Mouse (Mus musculus): ENCODE data around the gene Slc11a2. TPM values are rescaled to one million over a fixed set of nuclear protein-coding genes. Genes with fewer than 3 reads are reported as not detected.
"Not testable (repeated sequence)": the region's sequence is repeated elsewhere in the genome, so short reads cannot be mapped to it uniquely, and the experiment has no call there.

The Slc11a2 gene
- total RNA-seq, 1 experiment from 2014 or later: 5.1 TPM

- peak; percentile 99 for ATAC-seq (replicated peaks; ENCODE audit: insufficient number of reproducible peaks, low FRiP score, low TSS enrichment, poor library complexity, severe bottlenecking)
Measured at GRCm38 (mm10) chr15:100443126-100443922, 18.5 kb upstream of the Slc11a2 start.

- no peak for ATAC-seq (replicated peaks; ENCODE audit: insufficient number of reproducible peaks, low FRiP score, low TSS enrichment, poor library complexity, severe bottlenecking)
Measured at GRCm38 (mm10) chr15:100436518-100436917, 11.6 kb upstream of the Slc11a2 start.

GRCm38 (mm10) chr15:100436112-100436511 lies 11.2 kb upstream of the Slc11a2 start:
- ATAC-seq (replicated peaks; ENCODE audit: insufficient number of reproducible peaks, low FRiP score, low TSS enrichment, poor library complexity, severe bottlenecking): no peak

- no peak for ATAC-seq (replicated peaks; ENCODE audit: insufficient number of reproducible peaks, low FRiP score, low TSS enrichment, poor library complexity, severe bottlenecking)
Measured at GRCm38 (mm10) chr15:100433234-100433633, 8.4 kb upstream of the Slc11a2 start.

- ATAC-seq (replicated peaks; ENCODE audit: insufficient number of reproducible peaks, low FRiP score, low TSS enrichment, poor library complexity, severe bottlenecking): no peak
Measured at GRCm38 (mm10) chr15:100429959-100430565, 5.2 kb upstream of the Slc11a2 start.

- no peak for ATAC-seq (replicated peaks; ENCODE audit: insufficient number of reproducible peaks, low FRiP score, low TSS enrichment, poor library complexity, severe bottlenecking)
Measured at GRCm38 (mm10) chr15:100428296-100428905, 3.5 kb upstream of the Slc11a2 start.

GRCm38 (mm10) chr15:100423916-100424315 lies 956 bp downstream of the Slc11a2 start:
- no peak for ATAC-seq (replicated peaks; ENCODE audit: insufficient number of reproducible peaks, low FRiP score, low TSS enrichment, poor library complexity, severe bottlenecking)

GRCm38 (mm10) chr15:100422899-100423860 lies 1.7 kb downstream of the Slc11a2 start:
- peak; percentile 96 for ATAC-seq (replicated peaks; ENCODE audit: insufficient number of reproducible peaks, low FRiP score, low TSS enrichment, poor library complexity, severe bottlenecking)

- no peak for ATAC-seq (replicated peaks; ENCODE audit: insufficient number of reproducible peaks, low FRiP score, low TSS enrichment, poor library complexity, severe bottlenecking)
Measured at GRCm38 (mm10) chr15:100422476-100422875, 2.4 kb downstream of the Slc11a2 start.

GRCm38 (mm10) chr15:100421758-100422197 lies 3.1 kb downstream of the Slc11a2 start, which contains the start of gene Gm5475:
Gene Gm5475, plus strand, starts transcription at chr15:100422147.
- ATAC-seq (replicated peaks; ENCODE audit: insufficient number of reproducible peaks, low FRiP score, low TSS enrichment, poor library complexity, severe bottlenecking): not testable (repeated sequence)

- ATAC-seq (replicated peaks; ENCODE audit: insufficient number of reproducible peaks, low FRiP score, low TSS enrichment, poor library complexity, severe bottlenecking): peak; percentile 33; the same call in 1 of the 2 replicates
Measured at GRCm38 (mm10) chr15:100421059-100421757, 3.7 kb downstream of the Slc11a2 start.

GRCm38 (mm10) chr15:100419901-100420745 lies 4.7 kb downstream of the Slc11a2 start:
- ATAC-seq (replicated peaks; ENCODE audit: insufficient number of reproducible peaks, low FRiP score, low TSS enrichment, poor library complexity, severe bottlenecking): no peak

- no peak for ATAC-seq (replicated peaks; ENCODE audit: insufficient number of reproducible peaks, low FRiP score, low TSS enrichment, poor library complexity, severe bottlenecking)
Measured at GRCm38 (mm10) chr15:100419311-100419710, 5.6 kb downstream of the Slc11a2 start.

- no peak for ATAC-seq (replicated peaks; ENCODE audit: insufficient number of reproducible peaks, low FRiP score, low TSS enrichment, poor library complexity, severe bottlenecking)
Measured at GRCm38 (mm10) chr15:100417854-100418450, 6.9 kb downstream of the Slc11a2 start.

- no peak for ATAC-seq (replicated peaks; ENCODE audit: insufficient number of reproducible peaks, low FRiP score, low TSS enrichment, poor library complexity, severe bottlenecking)
Measured at GRCm38 (mm10) chr15:100415684-100416083, 9.2 kb downstream of the Slc11a2 start.

- ATAC-seq (replicated peaks; ENCODE audit: insufficient number of reproducible peaks, low FRiP score, low TSS enrichment, poor library complexity, severe bottlenecking): no peak
Measured at GRCm38 (mm10) chr15:100414942-100415341, 9.9 kb downstream of the Slc11a2 start.

GRCm38 (mm10) chr15:100414011-100414410 lies 10.9 kb downstream of the Slc11a2 start:
- no peak for ATAC-seq (replicated peaks; ENCODE audit: insufficient number of reproducible peaks, low FRiP score, low TSS enrichment, poor library complexity, severe bottlenecking)

Measured in monocyte, adult 5-6 weeks (primary cell).